Mouse (Mus musculus) CD8-positive naive resting alpha-beta T cell, adult 2 months (primary cell): ENCODE measurements at regions not wholly inside any gene's neighbourhood (a gene's known extent, or its start where the extent isn't known, plus 50 kb on each side); places are given as distances from the start of the nearest gene placed in this dataset.
A peak's percentile ranks its signal among the peaks of the same experiment; 100 is the strongest.
"Not testable (repeated sequence)": the region's sequence is repeated elsewhere in the genome, so short reads cannot be mapped to it uniquely, and the experiment has no call there.

Source experiments
- DNase-seq, 2 experiments: peaks; one replicate each; pipeline ENCODE4 v3.0.0; 2022; ENCODE audit warnings: low read depth in 2 of 2, low spot score in 2 of 2

DNA sequence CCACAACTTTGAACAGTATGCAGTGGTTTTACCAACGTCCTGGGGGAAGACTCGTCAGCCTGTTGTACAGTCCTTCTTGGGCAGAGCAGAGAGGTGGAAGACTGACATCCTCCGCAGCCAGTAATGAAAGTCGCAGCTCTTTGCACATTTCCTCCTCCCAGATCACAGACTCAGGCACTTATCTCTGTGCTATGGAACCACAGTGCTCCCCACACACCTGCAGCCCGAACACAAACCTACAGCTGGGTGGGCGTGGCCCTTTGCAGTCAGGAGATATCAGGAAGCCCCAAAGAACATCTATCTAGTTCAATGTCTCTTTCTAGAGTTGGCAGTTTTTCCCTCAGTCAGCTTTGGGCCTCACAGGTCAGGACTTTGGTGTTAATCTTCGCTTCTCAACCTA is 524.0 kb downstream of the Dad1 start:
- DNase-seq: not testable (repeated sequence)

DNA sequence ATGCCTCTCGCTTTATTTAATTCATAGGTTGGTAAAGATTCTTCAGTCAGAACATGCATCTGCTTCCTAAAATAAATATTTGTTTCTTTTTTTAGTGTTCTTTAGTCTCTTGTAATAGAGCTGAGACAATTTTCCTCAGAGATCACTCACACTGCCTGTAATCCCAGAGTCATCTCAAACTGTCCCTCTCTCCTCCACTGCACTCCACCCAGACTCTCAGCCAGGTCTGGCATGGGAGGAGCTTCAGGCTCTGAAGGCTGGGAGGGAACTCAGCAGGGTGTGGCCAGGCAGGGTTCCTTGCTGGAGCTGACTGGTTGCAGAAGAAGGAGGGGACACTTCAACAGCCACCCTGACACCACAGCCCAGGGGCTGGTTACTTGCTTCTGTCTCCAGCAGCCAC is 524.8 kb downstream of the Dad1 start:
- not testable (repeated sequence) for DNase-seq

DNA sequence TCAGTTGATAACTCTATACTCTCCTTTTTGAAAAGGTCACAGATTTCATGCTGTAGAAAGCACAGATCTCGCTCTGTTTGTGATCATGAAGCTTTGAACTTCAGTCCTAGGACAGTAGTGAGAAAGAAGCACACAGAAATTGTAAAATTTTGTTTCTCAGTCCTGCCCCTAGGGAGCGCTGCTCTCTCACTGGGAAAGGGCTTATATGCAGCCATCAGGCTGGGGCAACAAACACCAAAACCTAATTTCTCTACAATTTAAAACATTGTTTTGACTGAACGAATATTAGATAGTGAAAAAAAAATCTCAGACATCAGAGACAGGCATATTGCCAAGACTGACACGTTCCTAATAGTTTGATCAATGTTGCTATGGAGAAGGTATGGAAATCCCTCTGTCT is 527.0 kb downstream of the Dad1 start:
- not testable (repeated sequence) for DNase-seq

DNA sequence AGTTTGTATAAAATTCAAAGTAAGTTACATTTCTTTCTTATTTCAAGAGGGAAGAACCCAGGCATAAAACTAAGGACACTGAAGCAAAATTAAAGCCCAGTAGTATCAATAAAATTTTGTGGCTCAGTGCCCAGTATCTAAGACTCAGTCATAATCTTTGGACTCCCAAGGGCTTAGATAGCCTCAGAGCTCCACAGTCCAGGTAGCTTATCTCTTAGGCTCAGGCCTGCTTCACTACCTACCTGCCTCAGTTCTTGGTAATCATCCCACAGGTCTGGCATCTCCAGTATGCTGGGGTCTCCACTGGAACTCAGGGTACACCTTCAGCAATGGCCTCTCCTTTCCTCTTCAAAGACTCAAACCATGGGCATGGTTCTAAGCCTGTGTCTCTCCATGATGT is 530.3 kb downstream of the Dad1 start:
- not testable (repeated sequence) for DNase-seq

- not testable (repeated sequence) for DNase-seq
These were observed 532.0 kb downstream of the Dad1 start for GRCm38 (mm10) chr14:53721901-53722300.

- not testable (repeated sequence) for DNase-seq
These were observed 544.3 kb downstream of the Dad1 start for GRCm38 (mm10) chr14:53709627-53710026.

- DNase-seq: not testable (repeated sequence)
These were observed 549.6 kb downstream of the Dad1 start for GRCm38 (mm10) chr14:53704351-53704750.

DNA sequence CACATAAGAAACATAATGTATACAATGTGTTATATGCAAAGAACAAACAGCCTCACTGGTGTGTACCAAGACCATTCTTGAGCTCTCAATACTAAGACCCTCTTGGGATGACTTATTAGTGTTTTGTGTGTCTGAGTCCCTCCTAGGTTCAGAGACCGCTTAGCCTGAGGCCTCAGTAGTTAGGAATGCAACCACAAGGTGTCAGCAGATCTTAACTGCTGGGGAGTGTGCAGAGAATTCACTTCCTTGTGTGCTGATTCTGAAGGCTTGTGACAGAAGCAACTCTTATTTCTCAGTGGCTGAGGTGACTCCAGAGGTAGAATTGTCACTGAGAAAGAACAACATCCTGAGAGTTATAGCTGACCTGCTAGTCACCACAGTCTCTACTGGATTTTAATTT is 550.3 kb downstream of the Dad1 start:
- not testable (repeated sequence) for DNase-seq

DNA sequence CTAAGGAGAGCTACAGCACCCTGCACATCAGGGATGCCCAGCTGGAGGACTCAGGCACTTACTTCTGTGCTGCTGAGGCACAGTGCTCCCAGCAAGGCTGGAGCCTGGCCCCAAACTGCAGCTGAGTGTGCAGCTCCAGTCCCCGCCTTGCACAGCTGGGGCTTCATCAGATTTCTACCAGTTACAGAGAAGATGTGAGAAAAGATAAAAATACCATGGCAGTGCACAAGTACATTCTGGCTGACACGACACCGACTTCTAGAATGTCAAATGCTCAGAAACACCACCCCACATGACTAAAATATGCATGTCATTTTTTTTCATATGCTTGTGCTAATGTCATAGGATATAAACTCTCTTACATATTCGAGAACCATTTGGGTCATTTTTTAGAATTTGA is 569.8 kb downstream of the Dad1 start:
- DNase-seq: not testable (repeated sequence)

GRCm38 (mm10) chr14:53683361-53684015 is 570.4 kb downstream of the Dad1 start:
- peak in 1 of 2 experiments; percentile 5 for DNase-seq

DNA sequence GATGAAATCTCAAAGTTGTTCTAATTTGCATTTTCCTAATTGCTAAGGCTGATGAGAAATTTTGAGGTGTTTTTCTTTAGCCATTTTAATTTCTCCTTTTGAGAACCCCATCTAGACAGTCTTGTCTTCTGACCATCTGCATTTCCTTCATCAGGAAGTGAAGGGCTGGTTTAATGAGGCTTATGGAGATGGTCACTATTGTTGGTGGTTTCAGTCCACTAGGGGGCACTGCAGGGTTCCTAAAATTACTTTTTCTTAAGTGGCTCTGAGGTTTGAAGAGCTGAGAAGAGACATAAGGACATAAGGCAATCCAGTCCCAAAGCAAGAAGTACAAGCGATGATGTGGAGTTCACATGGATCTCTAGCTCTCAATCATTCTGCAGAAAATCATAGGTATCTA is 571.2 kb downstream of the Dad1 start:
- not testable (repeated sequence) for DNase-seq

DNA sequence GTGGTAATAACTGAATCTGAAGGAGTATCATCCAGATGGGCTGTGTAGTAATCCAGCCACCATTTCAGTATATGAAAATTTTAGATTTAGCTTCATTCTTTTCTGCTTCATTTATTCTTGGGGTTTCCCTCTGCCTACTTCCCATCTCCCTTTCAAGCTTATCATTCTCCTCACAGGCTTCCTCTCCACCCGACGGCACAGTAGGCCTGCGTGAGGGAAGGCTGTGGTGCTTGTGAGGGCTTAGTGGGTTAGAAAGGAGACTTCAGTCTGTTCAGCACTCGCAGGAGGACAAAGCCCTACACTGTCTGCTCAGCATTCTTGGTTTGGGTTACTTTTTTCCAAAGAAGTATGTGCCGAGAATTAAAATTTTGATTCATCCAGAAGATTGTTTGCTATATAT is 572.6 kb downstream of the Dad1 start:
- DNase-seq: not testable (repeated sequence)

DNA sequence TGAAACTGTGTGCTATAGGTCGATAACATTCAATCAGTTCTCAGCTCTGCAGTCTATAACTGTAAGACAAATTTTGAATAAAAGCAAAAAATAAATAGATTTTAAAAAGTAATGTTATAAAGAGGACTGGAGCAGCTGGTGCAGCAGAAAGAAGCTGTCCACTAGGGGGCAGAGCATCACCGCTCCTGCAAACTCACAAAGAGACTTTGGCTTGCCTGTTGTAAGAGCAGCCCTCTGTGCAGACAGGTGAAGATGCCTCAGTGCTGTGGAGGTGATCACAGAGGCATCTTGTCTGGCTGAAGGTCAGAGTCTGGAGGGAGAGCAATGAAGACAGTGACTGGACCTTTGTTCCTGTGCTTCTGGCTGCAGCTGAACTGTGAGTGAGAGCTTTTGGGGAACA is 588.2 kb downstream of the Dad1 start:
- peak in 1 of 2 experiments; percentile 14 for DNase-seq

DNA sequence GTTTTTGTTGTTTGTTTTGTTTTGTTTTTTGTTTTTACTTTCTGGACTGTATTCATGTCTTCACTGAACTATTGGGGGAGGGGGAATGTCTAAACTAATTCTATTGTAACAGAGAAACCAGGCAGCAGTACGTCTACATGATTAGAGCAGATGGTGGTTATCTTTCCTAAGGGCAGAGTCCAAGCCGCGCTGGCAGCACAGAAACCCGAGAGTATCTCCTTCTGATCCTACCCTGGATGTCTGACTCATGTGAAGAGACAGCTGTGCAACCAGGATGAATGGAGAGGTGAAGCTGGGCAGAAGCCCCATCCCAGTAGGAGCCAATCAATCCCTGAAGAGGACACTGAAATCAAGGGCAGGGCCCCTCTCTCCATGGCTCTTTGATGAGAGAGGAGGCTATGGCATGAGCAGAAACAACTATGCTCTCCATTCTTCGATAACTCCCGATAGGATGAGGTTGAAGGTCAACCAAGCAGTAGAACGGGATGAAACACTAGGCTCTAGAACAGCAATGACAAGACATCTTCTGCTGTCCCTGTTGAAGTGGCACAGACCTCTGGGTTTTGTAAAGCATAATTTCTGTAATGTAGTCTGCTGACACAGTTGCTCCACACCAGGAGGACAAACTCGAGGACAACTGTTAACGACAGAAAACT is 591.1 kb downstream of the Dad1 start:
- DNase-seq: not testable (repeated sequence)

DNA sequence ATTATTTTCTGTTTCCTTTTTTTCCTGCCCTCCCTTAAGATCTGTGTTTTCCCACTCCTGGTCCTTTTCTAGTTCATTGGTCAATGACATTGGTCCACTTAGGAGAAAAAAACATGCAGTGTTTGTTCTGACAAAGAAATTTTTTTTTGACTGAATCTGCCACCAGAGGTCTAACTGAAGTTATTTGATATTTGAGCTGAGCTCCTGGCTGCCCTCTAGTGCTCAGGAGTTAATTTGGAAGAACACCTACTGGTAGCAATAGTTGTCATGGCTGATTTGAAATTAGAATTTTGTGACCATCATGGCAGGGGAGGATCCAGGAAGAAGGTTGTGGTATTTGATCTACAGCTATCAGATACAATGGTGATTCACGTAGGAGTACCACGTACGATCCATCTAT is 599.2 kb downstream of the Dad1 start:
- not testable (repeated sequence) for DNase-seq

- DNase-seq: not testable (repeated sequence)
These were observed 602.8 kb downstream of the Dad1 start for GRCm38 (mm10) chr14:53651061-53651460.

DNA sequence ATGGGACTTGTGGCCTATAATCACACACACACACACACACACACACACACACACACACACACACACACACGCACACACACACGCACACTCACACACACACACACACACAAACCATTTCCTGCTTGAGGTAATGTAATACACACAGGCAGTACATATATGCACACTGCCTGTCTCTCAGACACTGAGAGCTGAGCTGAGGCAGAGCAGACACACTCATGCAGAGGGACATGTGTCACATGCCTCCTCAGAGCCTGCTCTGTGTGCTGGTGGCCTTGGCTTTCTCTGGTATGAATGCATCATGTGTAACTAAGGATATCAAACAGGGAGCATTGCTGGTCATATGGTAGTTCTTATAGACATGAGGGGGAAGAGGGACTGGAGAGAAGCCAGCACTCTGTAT is 604.7 kb downstream of the Dad1 start:
- DNase-seq: not testable (repeated sequence)

GRCm38 (mm10) chr14:53640441-53640840 is 613.5 kb downstream of the Dad1 start:
- DNase-seq: not testable (repeated sequence)

DNA sequence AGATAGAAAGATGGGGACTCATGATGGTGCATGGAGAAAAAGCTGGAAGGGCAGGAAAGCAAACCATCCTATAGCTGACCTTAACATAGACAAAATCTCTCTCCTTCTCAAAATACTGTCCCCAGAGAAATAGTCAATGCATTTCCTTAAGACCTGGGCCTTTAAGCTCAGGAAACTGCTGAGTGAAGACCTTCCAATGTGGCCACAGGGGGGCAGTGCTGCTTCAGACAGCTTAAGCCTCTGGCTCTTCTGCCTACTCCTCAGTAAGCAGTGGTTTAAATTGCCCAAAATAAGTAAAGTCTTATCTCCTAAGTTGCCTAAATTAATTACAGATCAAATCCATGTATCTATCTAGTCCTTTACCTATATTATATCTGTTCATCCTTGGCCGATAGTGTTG is 616.2 kb downstream of the Dad1 start:
- DNase-seq: peak; percentile 14 to 20

GRCm38 (mm10) chr14:53635206-53635605 is 618.7 kb downstream of the Dad1 start:
- not testable (repeated sequence) for DNase-seq

- DNase-seq: not testable (repeated sequence)
These were observed 619.5 kb downstream of the Dad1 start for GRCm38 (mm10) chr14:53634320-53634979.

DNA sequence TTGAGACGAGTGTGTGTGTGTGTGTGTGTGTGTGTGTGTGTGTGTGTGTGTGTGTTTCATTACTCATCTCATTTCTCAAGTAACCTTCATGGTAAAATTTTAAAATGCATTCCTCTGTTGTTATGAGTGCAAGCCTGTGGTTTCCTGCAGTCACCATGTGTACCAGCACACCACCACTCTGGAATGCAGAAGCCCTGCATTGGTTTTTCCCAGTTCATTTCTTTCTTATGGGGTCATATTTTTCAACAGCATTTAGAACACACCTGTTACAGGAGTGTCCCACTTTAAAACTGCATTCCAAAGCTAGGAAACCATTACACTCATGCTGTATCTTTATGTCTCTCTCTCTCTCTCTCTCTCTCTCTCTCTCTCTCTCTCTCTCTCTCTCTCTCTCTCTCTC is 620.2 kb downstream of the Dad1 start:
- not testable (repeated sequence) for DNase-seq
